Mouse (Mus musculus): ENCODE data around the gene Slc16a13.

Gene Slc16a13

GRCm38 (mm10) chr11:70169471-70169870, 51.4 kb downstream of the Slc16a13 start:
- DNase-seq = peak; percentile 55 to 66

GRCm38 (mm10) chr11:70168136-70168535, 52.7 kb downstream of the Slc16a13 start:
- DNase-seq = no peak

Measured in cerebellum, postnatal 10 days (tissue).